Mouse (Mus musculus) left cerebral cortex, adult 11 months (tissue): ENCODE results near the gene Shprh.
"Not testable (repeated sequence)": the region's sequence is repeated elsewhere in the genome, so short reads cannot be mapped to it uniquely, and the experiment has no call there.

Experiments
- DNase-seq: peaks from one replicate; pipeline ENCODE4 v3.0.0; 2022; ENCODE audit warnings: low spot score

The Shprh gene

GRCm38 (mm10) chr10:11148884-11149741 is at the start of gene Shprh:
Gene Shprh, plus strand, starts transcription at chr10:11149427.
- DNase-seq = peak; percentile 96

GRCm38 (mm10) chr10:11121781-11122180 is 27.4 kb upstream of the Shprh start:
- DNase-seq = no peak

- DNase-seq = no peak
Observed at GRCm38 (mm10) chr10:11145580-11145979, 3.6 kb upstream of the Shprh start.

DNA sequence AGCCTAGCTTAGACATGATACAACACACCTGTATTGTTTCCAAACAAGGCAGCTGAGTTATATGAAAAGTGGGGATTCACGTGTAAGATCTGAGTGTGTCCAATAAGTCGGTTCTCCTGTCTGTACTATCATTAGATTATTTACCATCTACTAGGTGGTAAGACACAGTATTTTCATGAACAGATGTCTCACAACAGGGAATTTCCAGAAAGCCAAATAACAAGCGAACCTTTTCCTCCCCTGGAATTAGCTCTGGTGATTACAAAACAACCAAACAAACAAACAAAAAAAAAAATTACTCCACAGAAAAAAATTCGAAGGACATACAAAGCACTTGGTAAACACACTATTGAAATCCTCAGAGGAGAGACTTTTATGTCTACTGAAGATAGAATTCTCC is 781 bp upstream of the Shprh start:
- DNase-seq = no peak

DNA sequence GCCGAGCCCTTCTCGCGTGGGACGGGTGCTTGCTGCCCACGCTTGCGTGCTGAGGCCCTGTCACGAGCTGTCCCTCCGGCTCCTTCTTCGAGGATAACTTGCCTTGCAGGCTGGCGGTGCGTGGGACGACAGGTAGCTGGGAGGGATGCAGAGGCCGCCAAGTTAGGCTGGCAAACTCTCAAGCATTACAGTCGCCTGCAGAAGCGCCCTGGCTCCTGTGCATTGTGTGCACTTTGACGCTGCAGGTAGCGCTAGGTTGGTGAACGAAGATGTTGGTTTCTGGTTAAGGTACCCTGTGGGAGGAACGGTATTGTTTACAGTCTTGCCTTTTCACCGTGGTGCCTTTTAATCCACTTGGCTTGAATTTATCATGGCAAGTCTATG is 507 bp downstream of the Shprh start:
- DNase-seq = no peak

DNA sequence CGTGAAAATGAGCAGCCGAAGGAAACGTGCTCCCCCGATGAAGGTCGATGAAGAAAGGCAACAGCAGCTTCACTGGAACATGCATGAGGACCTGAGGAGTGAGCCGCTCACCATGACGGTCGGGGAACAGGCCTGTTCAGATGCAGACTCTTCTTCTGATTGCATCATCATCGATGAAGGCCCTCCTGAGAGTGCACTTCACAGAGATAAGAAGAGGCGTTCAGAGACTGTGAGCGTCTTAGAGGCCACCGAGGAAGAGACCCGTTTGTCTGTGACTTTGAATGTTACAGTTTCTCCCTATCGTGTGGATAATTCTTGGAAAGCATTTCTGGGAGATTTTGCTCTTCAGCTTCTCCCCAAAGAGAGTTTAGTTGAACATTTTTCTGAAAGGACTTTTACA is 2.4 kb downstream of the Shprh start:
- no peak for DNase-seq

DNA sequence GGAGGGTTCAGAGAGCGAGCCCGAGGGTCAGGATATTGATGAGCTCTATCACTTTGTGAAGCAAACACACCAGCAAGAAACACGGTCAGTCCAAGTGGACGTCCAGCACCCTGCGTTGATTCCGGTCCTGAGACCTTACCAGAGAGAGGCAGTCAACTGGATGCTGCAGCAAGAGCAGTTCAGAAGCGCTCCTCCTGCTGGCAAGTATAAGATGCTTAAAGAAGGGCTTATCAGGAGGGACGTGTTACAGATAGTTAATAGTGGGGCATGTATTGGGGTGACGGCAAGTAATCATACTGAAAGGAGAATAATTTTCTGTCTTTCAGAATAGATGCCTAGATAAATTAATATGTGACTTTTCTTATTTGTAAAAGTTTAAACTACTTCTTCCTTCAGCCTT is 7.8 kb downstream of the Shprh start:
- no peak for DNase-seq

DNA sequence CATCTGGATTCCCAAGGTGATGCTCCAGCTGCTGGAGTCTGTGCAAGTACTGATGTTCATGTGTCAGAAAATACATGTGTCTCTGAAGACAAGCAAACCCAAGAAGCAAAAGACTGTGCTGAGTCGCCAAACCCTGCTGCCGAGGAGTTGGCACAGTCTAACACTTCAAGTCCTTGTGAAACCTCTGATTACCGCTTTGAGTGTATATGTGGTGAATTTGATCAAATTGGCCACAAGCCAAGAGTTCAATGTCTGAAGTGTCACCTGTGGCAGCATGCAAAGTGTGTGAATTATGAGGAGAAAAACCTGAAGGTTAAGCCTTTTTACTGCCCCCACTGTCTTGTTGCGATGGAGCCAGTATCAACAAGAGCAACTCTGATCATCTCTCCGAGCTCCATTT is 15.3 kb downstream of the Shprh start:
- DNase-seq = no peak

DNA sequence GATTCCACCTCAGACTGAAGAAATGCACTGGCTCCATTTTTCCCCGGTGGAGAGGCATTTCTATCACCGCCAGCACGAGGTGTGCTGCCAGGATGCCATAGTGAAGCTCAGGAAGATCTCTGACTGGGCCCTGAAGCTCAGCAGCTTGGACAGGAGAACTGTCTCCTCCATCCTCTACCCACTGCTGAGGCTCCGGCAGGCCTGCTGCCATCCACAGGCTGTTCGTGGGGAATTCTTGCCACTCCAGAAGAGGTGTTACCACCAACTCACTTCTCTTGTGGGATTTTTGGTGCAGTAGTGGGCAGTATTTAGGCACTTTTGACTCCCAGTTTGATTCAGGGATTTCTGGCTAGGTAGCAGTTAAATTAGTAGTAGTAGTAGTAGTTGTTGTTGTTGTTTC is 21.0 kb downstream of the Shprh start:
- DNase-seq = no peak

GRCm38 (mm10) chr10:11171615-11172014 is 22.4 kb downstream of the Shprh start:
- no peak for DNase-seq

DNA sequence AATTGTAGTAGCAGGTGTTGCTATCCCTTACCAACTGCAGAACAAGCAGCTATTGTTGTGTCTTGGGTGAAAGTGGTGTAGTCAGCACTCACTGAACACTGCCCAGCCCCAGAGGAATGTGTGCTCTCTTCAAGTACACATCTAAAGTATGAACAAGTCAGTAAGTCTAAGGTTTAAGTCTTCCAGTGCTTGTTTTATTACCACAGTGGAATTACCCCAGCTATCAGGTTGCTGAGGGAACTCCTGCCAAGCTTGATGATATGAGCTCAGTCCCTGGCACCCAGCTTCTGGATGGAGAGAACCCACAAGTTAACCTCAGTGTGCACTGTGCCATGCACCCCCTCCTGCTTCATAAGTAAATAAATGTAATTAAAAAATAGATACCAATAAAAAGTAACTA is 23.3 kb downstream of the Shprh start:
- DNase-seq = no peak

GRCm38 (mm10) chr10:11175801-11176482 is 26.7 kb downstream of the Shprh start:
- DNase-seq = no peak

DNA sequence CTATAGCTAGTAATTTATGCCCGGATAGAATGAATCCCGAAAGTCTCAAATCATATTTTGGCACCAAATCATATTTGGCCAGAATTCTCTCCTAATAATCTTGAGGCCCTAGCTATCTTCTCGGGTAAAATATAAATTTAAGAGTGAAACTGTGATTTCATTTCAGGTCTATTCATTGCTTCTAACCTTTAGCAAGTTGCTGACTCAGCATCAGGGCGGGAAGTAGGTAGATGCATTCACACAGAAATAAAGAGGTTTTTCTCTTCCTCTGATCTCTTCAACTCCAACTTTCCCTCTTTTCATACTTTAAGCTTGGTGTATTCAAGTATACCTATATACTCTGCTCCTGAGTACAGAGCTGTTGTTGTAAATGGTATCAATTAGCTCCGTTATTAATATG is 30.9 kb downstream of the Shprh start:
- DNase-seq = no peak

DNA sequence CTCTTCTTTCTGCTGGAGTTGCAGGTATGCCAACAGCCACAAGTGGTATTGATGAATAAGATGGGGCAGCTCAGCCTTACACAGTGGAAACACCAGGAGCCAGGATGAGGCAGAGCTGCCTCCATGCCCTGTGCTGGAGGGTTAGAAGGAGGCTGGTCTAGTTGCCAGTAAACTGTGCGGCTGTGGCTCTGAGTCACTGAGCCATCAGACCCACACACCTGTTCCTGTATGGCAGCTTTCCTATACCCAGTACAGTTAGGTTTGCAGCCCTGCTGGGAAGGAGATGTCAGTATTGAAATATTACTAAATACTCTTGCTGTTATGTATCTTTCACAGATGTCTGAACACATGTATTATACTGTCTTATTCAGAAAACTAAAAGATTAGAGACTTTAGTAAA is 48.1 kb downstream of the Shprh start:
- no peak for DNase-seq

GRCm38 (mm10) chr10:11198346-11198745 is 49.1 kb downstream of the Shprh start:
- no peak for DNase-seq

DNA sequence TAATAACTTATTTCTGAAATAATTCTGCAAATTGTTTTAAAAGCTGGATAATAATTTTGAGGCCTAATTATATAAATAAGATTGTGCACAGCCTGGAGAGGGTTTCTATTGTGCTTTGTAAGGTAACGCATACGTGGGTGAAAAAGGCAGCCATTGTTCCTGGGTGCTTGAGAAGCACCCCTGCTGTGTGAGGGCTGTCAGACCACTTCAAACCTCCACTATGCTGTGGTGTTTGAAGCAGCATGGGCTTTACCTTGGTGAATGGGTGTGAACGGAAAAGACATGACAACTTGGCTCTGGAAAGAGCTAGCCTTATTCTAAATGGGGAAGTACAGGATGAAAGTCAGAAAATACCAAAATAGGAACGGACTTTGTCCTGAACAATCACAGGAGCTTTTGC is 50.8 kb downstream of the Shprh start:
- no peak for DNase-seq

DNA sequence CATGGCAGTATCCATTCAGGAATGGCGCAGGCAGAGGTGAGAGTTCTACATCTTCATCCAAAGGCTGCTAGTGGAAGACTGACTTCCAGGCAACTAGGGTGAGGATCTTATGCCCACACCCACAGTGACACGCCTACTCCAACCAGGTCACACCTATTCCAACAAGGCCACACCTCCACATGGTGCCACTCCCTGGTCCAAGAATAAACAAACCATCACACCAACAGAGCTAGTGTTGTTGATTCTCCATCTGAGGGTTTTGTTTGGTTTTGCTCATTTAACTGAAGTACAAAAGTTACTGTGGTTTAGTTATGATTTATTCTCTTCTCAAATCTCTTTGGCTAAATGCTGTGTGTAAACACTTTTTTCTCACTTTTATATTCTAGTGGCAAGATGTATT is 56.7 kb downstream of the Shprh start:
- not testable (repeated sequence) for DNase-seq

DNA sequence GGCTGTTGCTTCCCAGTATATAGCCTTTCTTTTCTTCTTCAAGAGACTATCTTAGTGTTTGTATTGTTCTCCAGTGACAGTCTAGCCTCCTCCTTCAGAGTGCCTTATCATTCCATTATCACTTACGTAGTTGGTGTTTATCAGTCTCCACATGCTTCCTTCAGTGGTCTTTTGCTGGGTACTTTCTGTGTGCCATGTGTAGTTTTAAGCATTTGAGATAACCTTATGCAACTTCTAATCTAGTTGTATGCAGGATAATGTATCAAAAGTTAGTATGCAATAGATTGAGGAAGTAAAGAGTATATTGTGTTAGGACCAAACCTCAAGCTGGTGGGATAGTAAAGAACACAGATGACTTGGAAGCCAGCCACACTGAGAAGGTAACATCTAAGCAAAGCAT is 59.4 kb downstream of the Shprh start:
- no peak for DNase-seq

DNA sequence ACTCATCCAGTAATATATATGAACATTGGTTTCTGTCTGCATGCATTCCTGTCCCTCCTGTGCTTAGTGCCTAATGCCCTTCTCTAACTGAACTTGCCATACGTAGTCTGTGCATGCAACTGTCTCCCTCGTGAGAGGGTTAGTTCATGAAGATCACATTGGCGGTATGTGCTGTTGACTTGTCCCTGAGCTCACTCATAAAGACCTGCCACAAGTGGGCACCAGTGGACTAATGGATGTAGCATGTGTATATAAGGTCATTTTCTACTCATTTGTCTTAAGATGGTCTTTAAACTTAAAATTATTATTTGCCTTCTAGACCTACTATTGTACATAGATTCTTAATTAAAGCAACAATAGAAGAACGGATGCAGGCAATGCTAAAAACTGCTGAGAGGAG is 62.8 kb downstream of the Shprh start:
- no peak for DNase-seq

GRCm38 (mm10) chr10:11226442-11226841 is 77.2 kb downstream of the Shprh start:
- no peak for DNase-seq

DNA sequence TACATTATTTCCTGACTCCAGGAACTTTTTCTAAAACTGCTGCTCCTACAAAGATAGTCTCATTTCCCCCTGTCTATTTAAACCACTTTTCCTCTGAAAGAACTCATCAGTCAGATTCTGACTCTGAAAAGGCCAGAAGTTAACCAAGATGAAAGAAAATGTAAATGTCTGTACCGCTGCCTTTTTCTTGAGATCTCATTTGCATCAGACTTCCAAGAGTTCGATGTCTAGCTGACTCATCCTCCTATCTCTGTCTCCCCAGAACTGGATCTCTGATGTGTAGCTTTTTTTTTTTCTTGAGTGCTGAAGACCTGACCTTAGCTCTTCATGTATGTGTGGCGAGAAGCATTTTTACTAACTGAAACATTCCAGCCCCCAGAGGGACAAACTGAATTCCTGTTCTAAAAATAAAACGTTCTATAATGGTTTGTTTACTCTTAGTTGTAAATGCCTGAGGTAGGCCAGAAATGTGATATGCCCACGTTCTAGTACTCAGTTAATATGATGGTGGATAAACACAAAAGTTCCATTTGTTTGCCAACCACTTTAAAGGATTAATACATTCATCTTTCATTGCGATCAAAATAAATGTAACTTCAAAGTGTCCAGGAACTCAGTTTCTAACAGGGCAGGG is 80.4 kb downstream of the Shprh start:
- DNase-seq = no peak

DNA sequence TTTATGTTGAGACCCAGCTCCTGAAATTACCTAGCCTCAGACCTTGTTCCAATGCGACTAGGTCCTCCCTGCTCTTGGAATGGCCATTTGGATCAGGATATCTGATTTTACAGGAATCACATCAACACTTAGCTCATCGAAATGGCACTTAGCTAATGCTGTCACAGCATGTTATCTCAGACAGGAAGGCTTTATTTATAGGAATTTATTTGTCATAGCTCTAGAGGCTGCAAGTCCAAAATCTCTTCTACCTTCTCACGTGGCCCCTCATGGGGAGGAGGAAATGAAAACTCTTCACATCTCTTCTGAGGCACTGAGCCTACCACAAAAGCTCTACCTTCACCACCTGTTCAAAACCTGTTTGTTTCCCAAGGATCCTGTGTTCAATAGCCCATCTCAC is 84.0 kb downstream of the Shprh start:
- DNase-seq = no peak

DNA sequence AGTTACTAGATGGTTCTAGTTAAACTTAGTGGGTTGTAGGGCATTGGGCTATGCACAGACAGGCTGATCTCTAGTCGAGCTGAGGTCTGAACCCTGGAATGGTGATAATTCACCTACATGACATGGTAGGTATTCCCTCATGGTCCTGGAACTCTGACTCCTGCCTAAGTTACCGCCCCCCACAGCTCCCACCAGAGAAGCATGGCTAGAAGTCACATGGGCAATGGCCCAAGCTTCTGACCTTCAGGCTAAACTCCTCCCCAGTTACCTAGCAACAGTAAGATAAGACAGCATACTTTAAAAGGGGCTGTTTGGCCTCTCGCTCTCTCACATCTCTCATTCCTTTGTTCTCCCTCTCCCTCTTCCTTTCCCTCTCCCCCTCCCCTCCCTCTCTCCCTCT is 93.8 kb downstream of the Shprh start:
- not testable (repeated sequence) for DNase-seq
